Mouse (Mus musculus): ENCODE results near the gene Taf15. TPM values are rescaled to one million over a fixed set of nuclear protein-coding genes. Genes with fewer than 3 reads are reported as not detected.

Taf15 gene
- polyA plus RNA-seq (2016; fragmentation: Nextera tagmentation; extraction: Ambion mirVana): 11.3 and 11.9 TPM in 2 replicates

GRCm38 (mm10) chr11:83472324-83473234 lies at the start of gene Taf15:
Gene Taf15, plus strand, starts transcription at chr11:83473086.
- peak; percentile 98 for DNase-seq (ENCODE audit: low spot score)
- H3K36me3 ChIP-seq: peaks cover 19% of the 10 kb centered on the region
- peaks cover 20% of the 10 kb centered on the region for H3K4me1 ChIP-seq
- H3K27ac ChIP-seq: peak within 1 kb of the TSS; percentile 99
- no peaks in the 10 kb centered on the region for H3K9me3 ChIP-seq (replicated peaks)
- under 1% methylated on average over 66 of the region's 66 CpGs for WGBS
- H3K4me3 ChIP-seq: peak within 1 kb of the TSS; percentile 86
- H3K27me3 ChIP-seq (ENCODE audit: low read depth, poor library complexity, severe bottlenecking): 0 out of 2 replicates have a peak, but pooled peaks cover 8% of the 10 kb centered on the region

GRCm38 (mm10) chr11:83424681-83425080 lies 48.2 kb upstream of the Taf15 start:
- WGBS: 8% methylated on average over 8 of the region's 8 CpGs
- Histone ChIP-seq H3K27ac (no peak overlapping the region), H3K9me3 (replicated peaks) (no peaks in the 10 kb centered on the region), H3K36me3 (no peaks in the 10 kb centered on the region), H3K27me3 (ENCODE audit: low read depth, poor library complexity, severe bottlenecking) (peaks cover 80% of the 10 kb centered on the region), H3K4me3 (no peak overlapping the region), H3K4me1 (peaks cover 13% of the 10 kb centered on the region)
- DNase-seq (ENCODE audit: low spot score): peak; percentile 86

GRCm38 (mm10) chr11:83426964-83427363 lies 45.9 kb upstream of the Taf15 start:
- H3K27me3 ChIP-seq (ENCODE audit: low read depth, poor library complexity, severe bottlenecking): peaks cover 68% of the 10 kb centered on the region
- no peak overlapping the region for H3K27ac ChIP-seq
- peak overlapping the region; percentile 19 for H3K4me3 ChIP-seq
- WGBS: 20% methylated on average over 17 of the region's 17 CpGs
- no peaks in the 10 kb centered on the region for H3K9me3 ChIP-seq (replicated peaks)
- DNase-seq (ENCODE audit: low spot score): peak; percentile 30
- peaks cover 15% of the 10 kb centered on the region for H3K4me1 ChIP-seq
- no peaks in the 10 kb centered on the region for H3K36me3 ChIP-seq

- Histone ChIP-seq H3K27ac (no peak within 1 kb of the TSS), H3K36me3 (no peaks in the 10 kb centered on the region), H3K27me3 (ENCODE audit: low read depth, poor library complexity, severe bottlenecking) (peaks cover 58% of the 10 kb centered on the region), H3K4me1 (peaks cover 15% of the 10 kb centered on the region), H3K4me3 (no peak within 1 kb of the TSS), H3K9me3 (replicated peaks) (no peaks in the 10 kb centered on the region)
- no peak for DNase-seq (ENCODE audit: low spot score)
- WGBS: 62% methylated on average over 5 of the region's 5 CpGs
Measured at GRCm38 (mm10) chr11:83429355-83429754, 43.5 kb upstream of the Taf15 start, which contains the start of gene Gas2l2. Gene Gas2l2, minus strand, starts transcription at chr11:83429455.

- Histone ChIP-seq H3K36me3 (no peaks in the 10 kb centered on the region), H3K27ac (no peak overlapping the region), H3K4me3 (no peak overlapping the region), H3K9me3 (replicated peaks) (no peaks in the 10 kb centered on the region), H3K4me1 (peaks cover 9% of the 10 kb centered on the region; the same call in 1 of the 2 replicates), H3K27me3 (ENCODE audit: low read depth, poor library complexity, severe bottlenecking) (peaks cover 38% of the 10 kb centered on the region)
- no peak for DNase-seq (ENCODE audit: low spot score)
- 83% methylated on average over 2 of the region's 2 CpGs for WGBS
Measured at GRCm38 (mm10) chr11:83432533-83432932, 40.4 kb upstream of the Taf15 start.

DNA sequence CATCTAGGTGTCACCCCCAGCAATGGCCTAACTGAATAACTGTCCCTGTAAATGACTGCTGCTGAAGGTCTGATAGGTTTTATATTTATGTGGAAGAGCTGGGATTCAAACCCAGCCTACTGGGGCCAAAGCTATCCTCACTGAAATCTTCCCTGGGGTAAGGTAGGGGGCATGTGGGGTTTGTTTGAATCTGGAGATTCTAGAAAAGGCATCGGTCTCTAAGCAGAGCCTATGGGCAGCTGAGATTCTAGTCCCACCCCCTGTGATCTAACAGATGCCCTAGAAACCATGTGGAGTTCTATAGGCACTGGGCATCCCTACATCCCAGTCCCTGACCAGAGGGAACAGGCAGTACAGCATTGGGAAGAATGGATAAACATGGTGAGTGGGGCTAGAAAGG lies 35.5 kb upstream of the Taf15 start, which contains the start of gene 1700020L24Rik:
TSS of gene 1700020L24Rik (plus strand) at position 301 of the 400 bp plus-strand sequence.
- Histone ChIP-seq H3K27me3 (ENCODE audit: low read depth, poor library complexity, severe bottlenecking) (peaks cover 30% of the 10 kb centered on the region), H3K27ac (no peak within 1 kb of the TSS), H3K4me1 (peaks cover 17% of the 10 kb centered on the region), H3K9me3 (replicated peaks) (no peaks in the 10 kb centered on the region), H3K36me3 (no peaks in the 10 kb centered on the region), H3K4me3 (no peak within 1 kb of the TSS)
- DNase-seq (ENCODE audit: low spot score): no peak
- WGBS: 93% methylated on average over 1 of the region's 1 CpGs

DNA sequence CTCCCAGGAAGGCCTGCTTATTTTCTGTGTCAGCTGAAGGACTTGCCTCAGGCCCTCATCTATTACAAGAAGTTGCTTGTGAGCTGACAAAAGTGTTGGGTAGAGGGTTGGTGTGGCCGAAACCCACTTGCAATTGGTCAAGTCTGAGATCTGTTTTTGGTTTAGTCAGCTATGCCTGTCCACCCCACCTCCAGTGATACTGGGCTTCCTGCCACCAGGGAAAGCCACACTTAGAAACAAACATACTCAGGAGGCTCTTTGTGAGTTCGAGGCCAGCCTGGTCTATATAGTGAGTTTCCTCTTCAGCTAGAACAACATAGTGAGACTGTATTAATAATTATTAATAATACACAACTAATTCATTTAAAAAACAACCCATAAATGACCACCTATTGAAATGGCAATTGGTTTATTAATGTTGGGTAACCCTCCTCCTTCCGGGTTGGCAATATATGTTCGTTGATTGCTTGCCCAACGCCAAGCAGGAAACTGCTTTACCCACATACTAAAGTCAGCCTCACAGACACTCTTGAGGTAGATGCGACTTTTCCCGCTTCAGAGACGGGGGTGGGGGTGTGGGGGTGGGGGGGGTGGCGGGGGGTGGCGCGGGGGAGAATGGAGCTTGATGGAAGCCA lies 33.3 kb upstream of the Taf15 start:
- no peak for DNase-seq (ENCODE audit: low spot score)
- H3K4me1 ChIP-seq: peaks cover 36% of the 10 kb centered on the region
- 32% methylated on average over 11 of the region's 11 CpGs for WGBS
- H3K9me3 ChIP-seq (replicated peaks): no peaks in the 10 kb centered on the region
- H3K27me3 ChIP-seq (ENCODE audit: low read depth, poor library complexity, severe bottlenecking): peaks cover 51% of the 10 kb centered on the region
- no peak overlapping the region for H3K27ac ChIP-seq
- H3K4me3 ChIP-seq: peak overlapping the region; percentile 67
- H3K36me3 ChIP-seq: no peaks in the 10 kb centered on the region

DNA sequence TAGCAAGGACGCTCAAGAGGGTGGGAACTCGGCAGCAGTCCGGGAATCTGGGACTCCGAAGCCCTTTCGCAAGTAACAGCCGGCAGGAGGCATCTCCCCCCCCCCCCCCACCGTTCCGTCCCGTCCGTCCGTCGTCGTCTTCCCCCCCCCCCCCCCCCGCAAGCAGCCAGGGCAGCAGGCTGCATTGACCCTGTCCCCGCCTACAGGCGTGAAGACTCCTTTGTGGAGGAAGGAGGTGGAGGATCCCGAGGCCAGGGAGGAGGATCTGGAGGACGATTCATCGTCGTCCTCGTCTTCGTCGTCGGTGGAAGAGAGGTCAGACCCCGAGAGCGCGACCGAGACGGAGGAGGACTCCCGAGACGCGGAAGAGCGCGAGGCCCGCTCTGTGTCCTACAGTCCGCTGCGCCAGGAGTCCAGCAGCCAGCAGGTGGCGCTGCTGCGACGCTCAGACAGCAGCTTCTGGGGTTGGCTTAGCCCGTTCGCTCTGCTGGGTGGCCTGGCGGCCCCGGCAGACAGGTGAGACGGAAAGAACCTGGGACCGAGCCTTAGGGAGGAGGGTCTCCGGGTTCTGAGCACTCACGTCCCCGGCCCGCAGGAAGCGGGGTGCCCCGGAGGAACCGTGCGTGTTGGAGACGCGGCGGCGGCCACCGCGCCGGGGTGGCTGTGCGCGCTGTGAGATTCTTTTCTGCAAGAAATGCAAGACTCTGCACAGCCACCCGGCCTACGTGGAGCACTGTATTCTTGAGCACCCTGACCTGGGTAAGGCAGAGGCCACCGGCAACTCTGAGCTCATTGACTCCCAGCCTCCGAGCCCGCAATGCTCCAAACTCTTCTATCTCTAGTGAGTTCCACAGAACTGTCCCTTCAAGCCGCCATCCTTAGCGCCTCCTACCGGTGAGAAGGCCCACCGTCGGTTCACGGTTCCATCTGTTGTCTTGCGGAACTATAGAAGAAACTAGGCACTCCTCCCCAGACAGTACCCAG lies 32.5 kb upstream of the Taf15 start:
- no peaks in the 10 kb centered on the region for H3K9me3 ChIP-seq (replicated peaks)
- H3K4me3 ChIP-seq: peak overlapping the region; percentile 67
- DNase-seq (ENCODE audit: low spot score): peak; percentile 92
- peaks cover 52% of the 10 kb centered on the region for H3K27me3 ChIP-seq (ENCODE audit: low read depth, poor library complexity, severe bottlenecking)
- H3K36me3 ChIP-seq: no peaks in the 10 kb centered on the region
- peaks cover 41% of the 10 kb centered on the region for H3K4me1 ChIP-seq
- under 1% methylated on average over 67 of the region's 75 CpGs for WGBS
- peak overlapping the region; percentile 79 for H3K27ac ChIP-seq

DNA sequence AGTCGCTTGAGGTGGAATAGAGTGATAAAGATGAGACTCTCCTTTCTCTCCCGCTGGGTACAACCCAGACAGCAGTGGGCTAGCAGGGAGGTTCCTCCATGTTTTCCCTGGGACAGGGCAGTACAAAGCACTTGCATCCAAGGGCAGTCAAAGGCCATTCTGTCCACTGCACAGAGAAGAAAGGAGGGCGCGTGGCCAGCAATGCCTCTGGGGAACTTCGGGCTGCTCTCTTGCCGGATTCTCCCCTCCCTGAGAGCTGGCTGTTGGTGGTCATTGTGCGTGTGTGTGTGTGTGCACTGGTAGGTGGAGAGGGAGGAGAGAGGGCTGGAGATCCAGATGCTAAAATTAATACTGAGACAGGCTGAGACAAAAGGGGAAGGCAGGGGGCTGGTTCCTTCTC lies 31.7 kb upstream of the Taf15 start:
- Histone ChIP-seq H3K27ac (no peak overlapping the region), H3K36me3 (no peaks in the 10 kb centered on the region), H3K4me3 (peak overlapping the region; percentile 67; the same call in 1 of the 2 replicates), H3K9me3 (replicated peaks) (no peaks in the 10 kb centered on the region), H3K27me3 (ENCODE audit: low read depth, poor library complexity, severe bottlenecking) (peaks cover 60% of the 10 kb centered on the region), H3K4me1 (peaks cover 41% of the 10 kb centered on the region)
- WGBS: 60% methylated on average over 7 of the region's 7 CpGs
- no peak for DNase-seq (ENCODE audit: low spot score)

DNA sequence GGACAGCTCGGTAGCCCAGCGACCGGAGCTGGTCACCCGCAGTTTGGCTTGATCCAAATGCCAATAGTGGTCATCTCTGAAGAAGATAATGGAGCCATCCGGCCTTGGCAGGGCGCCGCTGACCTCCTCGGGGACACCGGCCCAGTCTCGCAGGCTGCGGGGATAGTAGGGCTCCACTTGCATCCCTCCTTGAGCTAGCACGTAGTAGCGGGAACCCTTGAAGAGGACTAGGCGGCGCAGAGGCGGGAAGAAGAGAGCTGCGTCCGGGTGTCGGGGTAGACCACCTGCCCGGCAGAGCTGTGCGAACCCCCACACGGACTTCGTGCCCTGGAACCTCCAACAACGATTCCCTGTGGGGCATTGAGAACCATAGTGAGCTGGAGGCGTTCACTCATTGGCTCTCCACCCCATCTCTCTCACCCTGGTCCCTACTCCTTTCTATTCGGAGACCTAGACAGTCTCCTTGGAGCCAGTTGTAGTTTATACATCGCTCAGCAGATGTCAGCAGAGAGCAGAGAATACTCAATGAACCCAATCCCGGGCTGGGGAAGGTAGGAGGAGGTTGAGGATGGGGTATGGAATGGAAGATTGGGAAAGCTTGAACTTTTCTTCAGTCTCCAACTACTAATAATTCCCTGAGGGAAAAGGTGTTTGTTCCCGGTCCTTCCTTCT lies 30.2 kb upstream of the Taf15 start:
- Histone ChIP-seq H3K4me3 (peak overlapping the region; percentile 24), H3K27me3 (ENCODE audit: low read depth, poor library complexity, severe bottlenecking) (peaks cover 75% of the 10 kb centered on the region), H3K4me1 (peaks cover 46% of the 10 kb centered on the region), H3K27ac (no peak overlapping the region), H3K9me3 (replicated peaks) (no peaks in the 10 kb centered on the region), H3K36me3 (no peaks in the 10 kb centered on the region)
- peak; percentile 78 for DNase-seq (ENCODE audit: low spot score)
- WGBS: 11% methylated on average over 29 of the region's 29 CpGs

- H3K4me1 ChIP-seq: peaks cover 57% of the 10 kb centered on the region
- peak overlapping the region; percentile 42 for H3K4me3 ChIP-seq
- H3K27ac ChIP-seq: no peak overlapping the region
- H3K9me3 ChIP-seq (replicated peaks): no peaks in the 10 kb centered on the region
- no peak for DNase-seq (ENCODE audit: low spot score)
- H3K36me3 ChIP-seq: no peaks in the 10 kb centered on the region
- peaks cover 79% of the 10 kb centered on the region for H3K27me3 ChIP-seq (ENCODE audit: low read depth, poor library complexity, severe bottlenecking)
- WGBS: 7% methylated on average over 7 of the region's 7 CpGs
Measured at GRCm38 (mm10) chr11:83443824-83444223, 29.1 kb upstream of the Taf15 start.

GRCm38 (mm10) chr11:83445001-83445400 lies 27.9 kb upstream of the Taf15 start:
- 25% methylated on average over 19 of the region's 19 CpGs for WGBS
- no peaks in the 10 kb centered on the region for H3K9me3 ChIP-seq (replicated peaks)
- H3K4me3 ChIP-seq: peak overlapping the region; percentile 42
- peaks cover 74% of the 10 kb centered on the region for H3K27me3 ChIP-seq (ENCODE audit: low read depth, poor library complexity, severe bottlenecking)
- DNase-seq (ENCODE audit: low spot score): no peak
- H3K27ac ChIP-seq: no peak overlapping the region
- H3K4me1 ChIP-seq: peaks cover 65% of the 10 kb centered on the region
- H3K36me3 ChIP-seq: no peaks in the 10 kb centered on the region
